Mouse (Mus musculus): ENCODE results near the gene Tmem253.

- TF ChIP-seq EP300 (IDR thresholded peaks at IDR 0.05), result no peak
- TF ChIP-seq CTCF (IDR thresholded peaks at IDR 0.05), result peak; percentile 59
These were observed 19.1 kb upstream of the Tmem253 start for GRCm38 (mm10) chr14:51996231-51996841.
